Mouse (Mus musculus) spleen, adult 18-20 months (tissue): ENCODE measurements at regions not wholly inside any gene's neighbourhood (a gene's known extent, or its start where the extent isn't known, plus 50 kb on each side); places are given as distances from the start of the nearest gene placed in this dataset.

Experiments used
- DNase-seq, 2 experiments: peaks; one replicate each; pipeline ENCODE4 v3.0.0; 2022; ENCODE audit warnings: mixed read lengths in 2 of 2

- DNase-seq: no peak
These were observed 110.4 kb upstream of the Neil3 start for GRCm38 (mm10) chr8:53749263-53749662.

GRCm38 (mm10) chr8:53769211-53769610, 130.3 kb upstream of the Neil3 start:
- DNase-seq: no peak

- DNase-seq: no peak
These were observed 136.6 kb upstream of the Neil3 start for GRCm38 (mm10) chr8:53775511-53775910.

GRCm38 (mm10) chr8:53780886-53781285, 142.0 kb upstream of the Neil3 start:
- no peak for DNase-seq

- no peak for DNase-seq
These were observed 143.0 kb upstream of the Neil3 start for GRCm38 (mm10) chr8:53781885-53782284.

GRCm38 (mm10) chr8:53788202-53788601, 149.3 kb upstream of the Neil3 start:
- DNase-seq: no peak

GRCm38 (mm10) chr8:53821148-53821547, 182.3 kb upstream of the Neil3 start:
- no peak for DNase-seq

- DNase-seq: no peak
These were observed 188.5 kb upstream of the Neil3 start for GRCm38 (mm10) chr8:53827395-53827794.

GRCm38 (mm10) chr8:53847821-53848220, 209.0 kb upstream of the Neil3 start:
- no peak for DNase-seq

- DNase-seq: no peak
These were observed 208.8 kb upstream of the Vegfc start for GRCm38 (mm10) chr8:53868567-53868966.

GRCm38 (mm10) chr8:53869997-53870596, 207.3 kb upstream of the Vegfc start:
- peak in 1 of 2 experiments; percentile 3 for DNase-seq

- DNase-seq: no peak
These were observed 205.3 kb upstream of the Vegfc start for GRCm38 (mm10) chr8:53872033-53872619.

GRCm38 (mm10) chr8:53878846-53879245, 198.6 kb upstream of the Vegfc start:
- DNase-seq: no peak

- no peak for DNase-seq
These were observed 195.9 kb upstream of the Vegfc start for GRCm38 (mm10) chr8:53881551-53881950.

- no peak for DNase-seq
These were observed 185.1 kb upstream of the Vegfc start for GRCm38 (mm10) chr8:53892205-53892710.

GRCm38 (mm10) chr8:53892770-53893169, 184.6 kb upstream of the Vegfc start:
- DNase-seq: no peak

GRCm38 (mm10) chr8:53922343-53922742, 155.1 kb upstream of the Vegfc start:
- DNase-seq: no peak

GRCm38 (mm10) chr8:53930685-53931084, 146.7 kb upstream of the Vegfc start:
- no peak for DNase-seq

GRCm38 (mm10) chr8:53938392-53938791, 139.0 kb upstream of the Vegfc start:
- no peak for DNase-seq

GRCm38 (mm10) chr8:53939519-53939918, 137.9 kb upstream of the Vegfc start:
- no peak for DNase-seq

GRCm38 (mm10) chr8:53941144-53941543, 136.3 kb upstream of the Vegfc start:
- DNase-seq: no peak

- no peak for DNase-seq
These were observed 131.8 kb upstream of the Vegfc start for GRCm38 (mm10) chr8:53945561-53945960.

GRCm38 (mm10) chr8:53947384-53947783, 130.0 kb upstream of the Vegfc start:
- no peak for DNase-seq

GRCm38 (mm10) chr8:53954476-53955158, 122.8 kb upstream of the Vegfc start:
- no peak for DNase-seq
